Mouse (Mus musculus) limb, embryonic 13.5 days (tissue): ENCODE data around the gene Stk38. TPM values are rescaled to one million over a fixed set of nuclear protein-coding genes. Genes with fewer than 3 reads are reported as not detected.
"Not testable (repeated sequence)": the region's sequence is repeated elsewhere in the genome, so short reads cannot be mapped to it uniquely, and the experiment has no call there.

Experiments used
- ATAC-seq: fragments of 200-750 bp; cut with Nextera tagmentation; 2 replicates; pipeline ENCODE4 v1.8.0; 2017; ENCODE audit warnings: low read depth, moderate number of reproducible peaks, moderate TSS enrichment; ENCODE audit not compliant: low FRiP score
- H3K27ac ChIP-seq: fragments of 300-500 bp; sonication (generic); 2 replicates; pipeline ENCODE4 v1.5.1; 2015; ENCODE audit warnings: inconsistent platforms, mild to moderate bottlenecking, moderate library complexity
- H3K27me3 ChIP-seq: fragments of 300-500 bp; sonication (generic); 2 replicates; pipeline ENCODE4 v1.6.1; 2015; ENCODE audit warnings: mild to moderate bottlenecking, inconsistent platforms
- H3K36me3 ChIP-seq: fragments of 300-500 bp; sonication (generic); 2 replicates; pipeline ENCODE4 v1.6.1; 2015; ENCODE audit warnings: inconsistent platforms, mild to moderate bottlenecking, moderate library complexity
- H3K4me1 ChIP-seq: fragments of 300-500 bp; sonication (generic); 2 replicates; pipeline ENCODE4 v1.6.1; 2015; ENCODE audit warnings: inconsistent platforms
- H3K4me2 ChIP-seq: fragments of 300-500 bp; sonication (generic); replicated peaks from 2 replicates; pipeline ENCODE4 v1.6.1; 2015; ENCODE audit warnings: inconsistent platforms, mild to moderate bottlenecking, moderate library complexity
- H3K4me3 ChIP-seq: fragments of 300-500 bp; sonication (generic); 2 replicates; pipeline ENCODE4 v1.5.1; 2015; ENCODE audit warnings: moderate library complexity, mild to moderate bottlenecking, inconsistent platforms
- H3K9ac ChIP-seq: fragments of 300-500 bp; sonication (generic); 2 replicates; pipeline ENCODE4 v1.6.1; 2015; ENCODE audit warnings: mild to moderate bottlenecking, inconsistent platforms
- H3K9me3 ChIP-seq: fragments of 300-500 bp; sonication (generic); 2 replicates; pipeline ENCODE4 v1.6.1; 2016; ENCODE audit warnings: inconsistent platforms
- WGBS: fragments of 180-500 bp; shearing (Covaris S2); methylation state at CpG from one replicate; pipeline ENCODE4 v1.1.7; 2015; 5-methylcytosine and 5-hydroxymethylcytosine counted together
- polyA plus RNA-seq: library from polyadenylated mRNA; unstranded; fragments of >200 nt; fragmentation: Nextera tagmentation; extraction: Ambion mirVana; gene quantifications from 2 replicates; pipeline ENCODE4 v1.2.1, GENCODE M21; 2015

Gene Stk38
- polyA plus RNA-seq, 1 experiment from 2014 or later, result 119 TPM

DNA sequence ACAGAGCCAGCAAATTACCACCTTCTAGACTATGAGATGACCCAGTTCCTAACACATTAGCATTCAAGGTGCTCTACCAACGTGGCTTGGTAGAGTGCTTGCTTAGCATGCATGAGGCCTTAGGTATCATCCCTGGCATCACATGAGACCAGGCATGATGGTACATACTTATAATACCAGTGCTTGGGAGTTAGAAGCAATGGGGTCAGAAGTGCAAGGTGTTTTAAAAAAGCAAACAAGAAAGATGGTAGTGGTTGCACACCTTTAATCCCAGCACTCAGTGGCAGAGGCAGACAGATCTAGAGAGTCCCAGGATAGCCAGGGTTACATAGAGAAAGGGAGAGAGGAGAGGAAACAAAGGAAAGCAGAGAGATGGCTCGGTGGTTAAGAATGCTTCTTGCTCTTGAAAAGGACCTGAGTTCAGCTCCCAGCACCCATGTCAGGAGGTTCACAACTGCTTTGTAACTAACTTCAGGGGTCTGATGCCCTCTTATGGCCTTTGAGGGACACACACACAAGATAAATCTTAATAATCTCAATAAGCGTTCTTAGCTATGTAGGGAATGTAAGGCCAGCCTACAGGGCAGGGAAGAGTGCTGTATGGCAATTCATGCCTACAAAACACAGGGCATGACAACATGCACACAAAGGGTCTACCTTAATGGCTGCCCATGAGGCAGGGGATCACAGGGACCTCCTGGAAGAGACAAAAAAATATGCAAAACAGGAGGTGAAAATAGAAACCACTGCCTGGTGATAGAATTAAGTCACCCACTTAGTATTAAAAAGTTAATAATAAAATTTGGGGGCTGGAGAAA is 40.1 kb upstream of the Stk38 start:
- Histone ChIP-seq H3K36me3 (peaks cover 49% of the 10 kb centered on the region), H3K9ac (no peak overlapping the region), H3K4me2 (no peak overlapping the region), H3K4me3 (no peak overlapping the region), H3K4me1 (peaks cover 14% of the 10 kb centered on the region; the same call in 1 of the 2 replicates), H3K27me3 (no peaks in the 10 kb centered on the region), H3K9me3 (no peaks in the 10 kb centered on the region), H3K27ac (no peak overlapping the region)
- no peak for ATAC-seq
- WGBS, result 66% methylated on average over 3 of the region's 3 CpGs

DNA sequence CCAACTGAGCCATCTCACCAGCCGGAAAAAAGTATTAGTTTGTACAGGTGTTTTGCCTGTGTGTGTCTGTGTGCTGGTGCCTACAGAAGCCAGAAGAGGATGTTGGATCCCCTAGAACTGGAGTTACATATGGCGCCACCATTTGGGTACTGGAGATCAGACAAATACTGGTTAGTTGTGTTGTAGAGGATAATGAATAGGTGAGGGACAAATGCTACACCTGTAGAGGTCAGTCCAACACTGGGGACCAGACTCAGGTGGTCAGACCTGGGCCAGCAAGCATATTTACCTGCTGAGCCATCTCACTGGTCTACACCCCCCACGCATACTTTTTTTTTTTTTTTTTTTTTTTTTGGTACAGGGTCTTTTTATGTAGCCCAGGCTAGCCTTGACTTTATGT is 39.1 kb upstream of the Stk38 start:
- H3K4me1 ChIP-seq, result peaks cover 14% of the 10 kb centered on the region; the same call in 1 of the 2 replicates
- no peak overlapping the region for H3K4me2 ChIP-seq
- ATAC-seq, result no peak
- WGBS, result 87% methylated on average over 2 of the region's 3 CpGs
- H3K36me3 ChIP-seq, result peaks cover 58% of the 10 kb centered on the region
- H3K9me3 ChIP-seq, result no peaks in the 10 kb centered on the region
- no peak overlapping the region for H3K9ac ChIP-seq
- no peak overlapping the region for H3K27ac ChIP-seq
- no peaks in the 10 kb centered on the region for H3K27me3 ChIP-seq
- no peak overlapping the region for H3K4me3 ChIP-seq

DNA sequence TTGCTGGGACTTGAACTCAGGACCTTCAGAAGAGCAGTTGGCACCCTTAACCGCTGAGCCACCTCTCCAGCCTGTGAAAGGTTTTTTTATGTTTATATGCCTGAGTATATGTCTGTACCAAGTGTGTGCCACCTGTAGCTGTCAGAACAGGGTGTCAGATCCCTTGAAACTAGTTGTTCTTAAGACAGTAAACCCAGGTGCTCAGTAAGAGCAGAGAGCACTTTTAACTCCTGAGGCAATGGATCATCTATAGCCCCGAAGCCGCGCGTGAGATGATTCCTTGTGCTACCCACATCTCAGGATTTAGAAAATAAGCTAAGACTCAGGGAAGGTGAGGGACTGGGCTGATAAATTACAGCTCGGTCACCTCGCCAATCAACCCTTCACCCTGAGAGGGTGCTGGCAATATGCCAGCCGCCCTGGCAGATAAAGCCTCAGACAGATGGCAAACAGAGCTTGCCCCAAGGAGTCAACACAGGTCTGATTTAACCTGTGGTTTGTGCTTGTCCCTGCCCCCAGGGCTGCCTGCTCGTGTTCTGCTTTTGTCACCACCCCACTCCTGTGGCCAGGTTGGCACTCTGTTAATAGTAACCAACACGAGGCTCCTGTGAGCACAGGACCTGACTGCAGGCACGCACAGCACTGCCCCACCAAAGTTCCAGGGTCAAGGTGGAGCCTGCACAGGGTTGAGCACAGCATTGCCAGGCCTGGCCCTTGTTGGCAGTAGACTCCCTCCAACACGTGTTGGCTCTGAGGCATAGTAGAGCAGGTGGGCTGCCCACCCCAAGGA is 38.1 kb upstream of the Stk38 start:
- no peaks in the 10 kb centered on the region for H3K27me3 ChIP-seq
- 69% methylated on average over 12 of the region's 12 CpGs for WGBS
- peaks cover 63% of the 10 kb centered on the region for H3K36me3 ChIP-seq
- no peak overlapping the region for H3K4me3 ChIP-seq
- 0 out of 2 replicates have a peak overlapping the region, but pooled peaks have one; percentile 40 for H3K27ac ChIP-seq
- ATAC-seq, result no peak
- H3K9ac ChIP-seq, result no peak overlapping the region
- H3K4me1 ChIP-seq, result peaks cover 13% of the 10 kb centered on the region; the same call in 1 of the 2 replicates
- H3K9me3 ChIP-seq, result no peaks in the 10 kb centered on the region
- H3K4me2 ChIP-seq, result no peak overlapping the region

DNA sequence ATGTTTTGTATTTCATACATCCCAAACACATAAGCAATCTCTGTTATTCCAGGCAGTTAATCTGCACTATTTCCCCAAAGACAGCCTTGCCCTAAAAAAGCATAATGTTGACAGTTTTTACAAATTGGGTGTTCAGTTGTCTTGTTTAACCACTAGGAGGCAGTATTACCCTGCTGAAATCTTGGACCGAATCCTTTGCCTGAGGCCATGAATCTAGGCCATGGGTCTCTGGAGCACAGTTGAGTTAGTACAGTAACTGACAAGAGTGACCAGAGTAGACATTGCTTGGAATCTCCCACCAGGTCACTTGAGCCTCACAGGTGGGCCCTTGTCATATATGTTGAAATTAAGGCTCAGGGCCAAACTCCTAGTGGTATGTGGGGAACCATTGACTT is 37.1 kb upstream of the Stk38 start:
- 0 out of 2 replicates have a peak, but pooled peaks cover 7% of the 10 kb centered on the region for H3K4me1 ChIP-seq
- 76% methylated on average over 1 of the region's 1 CpGs for WGBS
- no peak overlapping the region for H3K9ac ChIP-seq
- no peak for ATAC-seq
- no peak overlapping the region for H3K4me3 ChIP-seq
- peaks cover 73% of the 10 kb centered on the region for H3K36me3 ChIP-seq
- H3K27me3 ChIP-seq, result no peaks in the 10 kb centered on the region
- H3K4me2 ChIP-seq, result no peak overlapping the region
- no peaks in the 10 kb centered on the region for H3K9me3 ChIP-seq
- no peak overlapping the region for H3K27ac ChIP-seq

DNA sequence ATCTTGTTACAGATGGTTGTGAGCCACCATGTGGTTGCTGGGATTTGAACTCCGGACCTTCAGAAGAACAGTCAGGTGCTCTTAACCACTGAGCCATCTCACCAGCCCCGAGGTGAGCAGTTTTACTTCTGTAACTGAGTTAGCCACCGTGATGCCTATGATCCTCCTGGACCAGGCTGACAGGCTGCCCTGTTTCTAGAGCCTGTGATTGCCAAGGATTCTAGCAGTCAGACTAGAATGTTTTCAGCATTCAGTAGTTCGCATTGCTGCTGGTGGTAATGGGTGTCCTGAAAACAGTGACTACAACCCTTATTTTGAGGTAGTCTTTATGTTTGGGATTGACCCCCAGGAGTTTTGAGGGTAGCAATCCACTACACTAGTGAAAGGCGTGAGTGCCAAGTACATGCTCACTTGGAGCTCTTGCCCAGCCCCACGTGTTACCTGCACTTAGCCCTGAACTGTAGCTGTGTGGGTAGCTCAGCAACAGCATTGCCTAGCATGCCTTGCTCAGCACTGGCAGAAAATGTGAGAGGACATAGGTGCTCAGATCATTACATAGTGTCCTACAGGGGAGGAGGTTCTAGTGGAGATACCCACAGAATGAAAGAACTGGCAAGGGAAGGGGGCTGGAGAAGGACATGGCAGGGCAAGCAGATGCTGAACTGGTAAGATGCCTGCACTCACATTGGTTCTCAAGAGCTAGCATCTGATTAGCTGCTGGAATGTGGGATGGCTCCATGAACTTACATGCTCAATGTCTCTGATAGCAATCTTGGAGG is 36.5 kb upstream of the Stk38 start:
- H3K4me2 ChIP-seq, result no peak overlapping the region
- H3K9ac ChIP-seq, result no peak overlapping the region
- H3K9me3 ChIP-seq, result no peaks in the 10 kb centered on the region
- no peak for ATAC-seq
- H3K4me1 ChIP-seq, result 0 out of 2 replicates have a peak, but pooled peaks cover 3% of the 10 kb centered on the region
- no peaks in the 10 kb centered on the region for H3K27me3 ChIP-seq
- no peak overlapping the region for H3K4me3 ChIP-seq
- peaks cover 79% of the 10 kb centered on the region for H3K36me3 ChIP-seq
- H3K27ac ChIP-seq, result no peak overlapping the region
- 85% methylated on average over 6 of the region's 6 CpGs for WGBS

DNA sequence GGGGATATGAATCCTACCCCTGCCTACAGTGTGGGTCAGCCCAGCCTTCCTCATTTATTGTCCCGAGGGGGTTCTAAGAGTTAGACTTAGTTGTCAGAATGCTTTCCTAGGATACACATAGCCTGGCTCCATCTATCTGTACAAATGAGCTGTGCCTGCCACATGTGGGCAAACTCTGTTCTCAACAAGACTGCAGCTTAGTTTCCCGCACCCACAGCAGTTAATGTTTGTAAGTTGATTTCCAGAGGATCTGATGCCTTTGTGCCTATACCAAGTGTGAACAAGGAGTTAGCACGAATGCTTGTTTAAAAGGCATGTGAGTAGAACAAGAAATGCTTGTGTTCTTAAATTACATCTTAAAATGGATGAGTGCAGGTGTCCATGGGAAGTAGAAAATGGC is 35.8 kb upstream of the Stk38 start:
- H3K9me3 ChIP-seq, result no peaks in the 10 kb centered on the region
- WGBS, result 90% methylated on average over 3 of the region's 3 CpGs
- H3K36me3 ChIP-seq, result peaks cover 87% of the 10 kb centered on the region
- no peak overlapping the region for H3K9ac ChIP-seq
- no peak for ATAC-seq
- H3K27ac ChIP-seq, result no peak overlapping the region
- H3K4me1 ChIP-seq, result no peaks in the 10 kb centered on the region
- H3K4me3 ChIP-seq, result no peak overlapping the region
- no peaks in the 10 kb centered on the region for H3K27me3 ChIP-seq
- H3K4me2 ChIP-seq, result no peak overlapping the region

DNA sequence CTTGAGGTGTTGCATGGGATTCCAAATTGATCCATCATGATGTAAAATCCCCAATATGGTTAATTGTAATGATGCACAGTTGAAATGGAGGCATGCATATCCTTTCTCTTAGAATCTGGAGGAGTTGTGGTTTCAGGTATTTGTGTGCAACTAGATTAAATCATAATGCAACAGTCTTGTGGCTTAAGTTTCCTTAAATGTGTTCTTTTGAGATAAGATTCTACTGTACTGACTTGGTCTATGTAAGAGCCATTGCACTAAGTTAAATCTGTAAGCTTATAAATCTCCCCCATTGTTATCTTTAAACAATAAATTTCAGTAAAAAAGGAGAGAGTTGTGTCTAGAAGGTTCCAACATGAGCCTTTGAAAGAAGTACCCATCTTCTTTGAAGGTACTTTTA is 34.8 kb upstream of the Stk38 start:
- peaks cover 90% of the 10 kb centered on the region for H3K36me3 ChIP-seq
- ATAC-seq, result no peak
- H3K27me3 ChIP-seq, result no peaks in the 10 kb centered on the region
- no peak overlapping the region for H3K9ac ChIP-seq
- no peak overlapping the region for H3K4me2 ChIP-seq
- H3K4me3 ChIP-seq, result no peak overlapping the region
- peaks cover 3% of the 10 kb centered on the region for H3K4me1 ChIP-seq
- H3K27ac ChIP-seq, result no peak overlapping the region
- no peaks in the 10 kb centered on the region for H3K9me3 ChIP-seq

DNA sequence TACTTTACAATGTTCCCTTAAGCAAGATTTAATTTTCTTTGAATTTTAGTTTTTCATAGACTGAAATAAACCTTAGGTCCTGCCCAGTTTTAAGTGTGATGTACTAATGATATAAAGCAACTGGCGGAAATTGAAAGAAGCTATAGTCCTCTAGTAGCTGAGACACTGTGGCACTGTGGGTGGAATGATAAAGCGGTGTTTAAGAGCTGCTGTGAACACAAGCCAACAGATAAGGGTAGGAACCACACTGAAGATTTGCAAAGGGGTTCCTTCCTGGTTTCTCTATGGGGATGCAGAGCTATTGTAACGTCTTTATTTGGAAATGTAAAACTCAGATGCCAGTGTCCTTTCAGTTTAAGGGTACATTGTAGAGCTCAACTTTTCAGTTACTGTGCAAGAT is 33.8 kb upstream of the Stk38 start:
- H3K9me3 ChIP-seq, H3K9ac ChIP-seq, ATAC-seq, H3K4me2 ChIP-seq, H3K27ac ChIP-seq, H3K4me3 ChIP-seq, H3K27me3 ChIP-seq: not testable (repeated sequence)
- H3K4me1 ChIP-seq, result peaks cover 12% of the 10 kb centered on the region
- peaks cover 91% of the 10 kb centered on the region for H3K36me3 ChIP-seq
- WGBS, result 92% methylated on average over 3 of the region's 3 CpGs

DNA sequence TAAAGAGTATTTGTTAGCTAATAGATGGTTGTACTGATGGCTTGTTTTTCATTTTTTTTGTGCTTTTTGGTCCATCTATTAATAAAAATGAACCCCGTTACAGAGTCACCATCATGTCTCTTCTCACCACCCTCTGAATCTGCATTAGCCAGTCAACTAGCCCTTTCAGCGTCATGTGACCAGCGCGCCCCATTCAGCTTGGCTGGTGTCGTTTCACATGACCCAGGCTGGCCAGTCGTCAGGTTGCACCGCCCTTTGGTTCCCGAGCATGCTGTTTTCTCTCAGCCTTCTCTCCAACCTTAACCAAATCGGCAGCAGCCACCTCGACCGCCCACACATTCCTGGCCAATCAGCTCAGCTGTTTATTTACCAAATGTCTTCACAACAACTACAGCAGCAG is 31.6 kb upstream of the Stk38 start:
- no peaks in the 10 kb centered on the region for H3K9me3 ChIP-seq
- H3K4me2 ChIP-seq, result no peak overlapping the region
- H3K4me3 ChIP-seq, result peak overlapping the region; percentile 3; the same call in 1 of the 2 replicates
- no peak overlapping the region for H3K9ac ChIP-seq
- WGBS, result 74% methylated on average over 11 of the region's 11 CpGs
- peaks cover 24% of the 10 kb centered on the region for H3K4me1 ChIP-seq
- H3K36me3 ChIP-seq, result peaks cover 79% of the 10 kb centered on the region
- no peak for ATAC-seq
- no peak overlapping the region for H3K27ac ChIP-seq
- no peaks in the 10 kb centered on the region for H3K27me3 ChIP-seq

DNA sequence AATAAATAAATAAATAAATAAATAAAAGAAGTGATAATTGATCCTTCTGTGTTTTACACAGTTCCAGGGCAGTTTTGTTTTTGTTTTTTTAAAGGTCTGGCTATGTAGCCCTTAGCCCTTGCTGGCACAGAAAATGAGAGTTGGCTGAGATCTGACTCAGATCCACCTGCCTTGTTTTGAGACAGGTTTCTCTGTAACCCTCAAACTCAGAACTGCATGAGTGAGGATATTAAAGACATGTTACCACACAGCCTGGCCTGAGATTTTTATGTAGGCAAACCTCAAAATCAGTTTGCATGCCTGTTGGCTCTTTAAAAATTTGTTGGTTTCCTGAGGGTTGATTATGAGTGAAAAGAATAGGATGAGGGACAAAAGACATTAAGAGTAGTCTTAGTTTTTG is 27.7 kb upstream of the Stk38 start:
- ATAC-seq, result no peak
- H3K27me3 ChIP-seq, result no peaks in the 10 kb centered on the region
- no peaks in the 10 kb centered on the region for H3K9me3 ChIP-seq
- peak overlapping the region; percentile 72 for H3K4me3 ChIP-seq
- peaks cover 45% of the 10 kb centered on the region for H3K36me3 ChIP-seq
- no peak overlapping the region for H3K27ac ChIP-seq
- H3K9ac ChIP-seq, result no peak overlapping the region
- peak overlapping the region; percentile 89 for H3K4me2 ChIP-seq
- peaks cover 31% of the 10 kb centered on the region for H3K4me1 ChIP-seq

DNA sequence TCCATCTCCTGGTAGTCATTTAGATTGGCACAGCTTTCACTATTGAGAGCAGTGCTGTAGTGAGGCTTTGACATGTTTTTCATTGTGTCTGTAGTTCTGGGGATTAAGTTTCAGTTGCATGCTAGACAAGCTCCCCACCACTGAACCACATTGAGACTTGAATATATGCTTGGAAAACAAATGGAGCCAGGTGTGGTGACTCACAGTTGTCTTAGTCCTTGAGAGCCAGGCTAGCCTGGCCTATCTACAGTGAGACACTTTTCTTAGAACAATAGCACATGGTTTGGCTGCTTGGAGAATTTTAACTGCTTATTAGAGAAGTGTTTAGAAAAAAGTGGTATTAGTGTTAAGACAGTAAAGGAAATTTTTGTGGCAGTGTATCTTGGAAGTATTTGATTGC is 26.5 kb upstream of the Stk38 start:
- H3K27me3 ChIP-seq, result no peaks in the 10 kb centered on the region
- peak overlapping the region; percentile 72 for H3K4me3 ChIP-seq
- peak overlapping the region; percentile 89 for H3K4me2 ChIP-seq
- ATAC-seq, result no peak
- H3K4me1 ChIP-seq, result peaks cover 31% of the 10 kb centered on the region
- no peak overlapping the region for H3K27ac ChIP-seq
- H3K9me3 ChIP-seq, result no peaks in the 10 kb centered on the region
- peaks cover 33% of the 10 kb centered on the region for H3K36me3 ChIP-seq
- peak overlapping the region; percentile 90 for H3K9ac ChIP-seq

DNA sequence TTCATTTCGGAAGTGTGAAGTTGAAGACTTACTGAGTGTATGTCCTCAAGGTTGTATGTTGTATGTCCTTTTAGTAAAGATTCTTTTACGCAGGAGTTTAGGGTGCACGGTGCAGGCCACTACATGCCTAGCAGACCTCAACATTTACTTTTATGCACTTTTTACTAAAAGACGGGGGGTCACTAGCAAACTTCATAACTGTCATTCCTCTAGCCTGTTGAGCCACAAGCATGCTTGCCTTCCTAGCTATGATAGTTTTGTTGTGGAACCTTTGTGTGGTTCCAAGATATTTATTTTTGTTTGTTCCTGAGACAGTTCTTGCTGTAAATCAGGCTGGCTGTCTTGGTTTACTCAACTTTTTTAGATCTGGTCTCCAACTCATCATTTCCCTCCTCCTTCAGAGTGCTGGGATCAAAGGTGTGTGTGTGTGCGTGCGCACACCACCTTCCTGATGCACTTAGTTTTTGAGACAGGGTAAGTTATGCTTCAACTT is 25.8 kb upstream of the Stk38 start:
- H3K27ac ChIP-seq, result 0 out of 2 replicates have a peak overlapping the region, but pooled peaks have one; percentile 17
- peak overlapping the region; percentile 90 for H3K9ac ChIP-seq
- H3K4me2 ChIP-seq, result peak overlapping the region; percentile 89
- H3K27me3 ChIP-seq, result no peaks in the 10 kb centered on the region
- H3K4me1 ChIP-seq, result peaks cover 31% of the 10 kb centered on the region
- H3K4me3 ChIP-seq, result peak overlapping the region; percentile 72
- WGBS, result under 1% methylated on average over 6 of the region's 6 CpGs
- no peaks in the 10 kb centered on the region for H3K9me3 ChIP-seq
- peaks cover 26% of the 10 kb centered on the region for H3K36me3 ChIP-seq
- ATAC-seq, result no peak
